Mouse (Mus musculus): ENCODE data around the gene Actrt1. TPM values are rescaled to one million over a fixed set of nuclear protein-coding genes. Genes with fewer than 3 reads are reported as not detected.

Actrt1 gene
- not detected in 2 replicates for polyA plus RNA-seq (2011; ENCODE audit: insufficient read depth, insufficient read length, low replicate concordance, missing spikeins)

GRCm38 (mm10) chrX:46328707-46329106 lies at the start of gene Actrt1:
TSS of gene Actrt1 (plus strand) at chrX:46329007.
- H3K4me3 ChIP-seq (replicated peaks; ENCODE audit: control insufficient read depth, low read depth, low read length): no peak within 1 kb of the TSS
- TF ChIP-seq POLR2A (IDR thresholded peaks at IDR 0.05; ENCODE audit: borderline replicate concordance, control insufficient read depth, low read depth, low read length): no peak
- no peak for TF ChIP-seq CTCF (IDR thresholded peaks at IDR 0.05; ENCODE audit: control insufficient read depth, insufficient read depth, low read length)
- no peak within 1 kb of the TSS for H3K27ac ChIP-seq (ENCODE audit: control insufficient read depth, insufficient read depth, low read depth, low read length, poor library complexity)
- H3K4me1 ChIP-seq (ENCODE audit: control insufficient read depth, insufficient read depth, low read length): no peaks in the 10 kb centered on the region

GRCm38 (mm10) chrX:46331463-46332115 lies 2.8 kb downstream of the Actrt1 start:
- Histone ChIP-seq H3K4me1 (ENCODE audit: control insufficient read depth, insufficient read depth, low read length) (no peaks in the 10 kb centered on the region), H3K4me3 (replicated peaks; ENCODE audit: control insufficient read depth, low read depth, low read length) (no peak overlapping the region), H3K27ac (ENCODE audit: control insufficient read depth, insufficient read depth, low read depth, low read length, poor library complexity) (no peak overlapping the region)
- 64% methylated on average over 1 of the region's 1 CpGs for WGBS
- TF ChIP-seq POLR2A (IDR thresholded peaks at IDR 0.05; ENCODE audit: borderline replicate concordance, control insufficient read depth, low read depth, low read length) (no peak), CTCF (IDR thresholded peaks at IDR 0.05; ENCODE audit: control insufficient read depth, insufficient read depth, low read length) (no peak)
